ENCODE assay signal across 30 mouse cellular contexts in genomic region chr2:92657189-92657588, GRCm38 (mm10). TPM values are rescaled to one million over a fixed set of nuclear protein-coding genes. Genes with fewer than 3 reads are reported as not detected.
DNase-seq lines count a peak whose midpoint lies in the region; ATAC-seq and TF ChIP-seq lines count a peak whose summit lies in the region.
"Had no signal": no experiment of that assay in that cellular context is flagged by ENCODE, and none has a peak within 500 bp of the region (broad histone marks: within the 10 kb centered on the region; RNA-seq: fewer than 3 reads in every experiment).

No protein-coding gene starts in this region.

- TF ChIP-seq CTCF in midbrain, postnatal 0 days (IDR thresholded peaks at IDR 0.05) = no peak
- no peak for TF ChIP-seq CTCF in MEL (IDR thresholded peaks at IDR 0.05 in 2 of 3, conservative IDR thresholded peaks at IDR 0.05 in 1 of 3; ENCODE audit: control insufficient read depth in 1 of 3, insufficient read depth in 1 of 3, low read depth in 2 of 3, low read length in 3 of 3, poor library complexity in 1 of 3, severe bottlenecking in 1 of 3)

- no peak overlapping the region for H3K27ac ChIP-seq in midbrain, postnatal 0 days (ENCODE audit: low read depth, low read length)
- no peak overlapping the region for H3K27ac ChIP-seq in midbrain, embryonic 15.5 days
- H3K27ac ChIP-seq in MEL (ENCODE audit: control insufficient read depth, low read depth, low read length) = no peak overlapping the region
- H3K27ac ChIP-seq in forebrain, embryonic 13.5 days = no peak overlapping the region
- H3K27ac ChIP-seq: embryonic facial prominence, embryonic 10.5 days; embryonic facial prominence, embryonic 13.5 days; forebrain, embryonic 12.5 days; heart, embryonic 15.5 days; hindbrain, embryonic 10.5 days; hindbrain, embryonic 13.5 days; intestine, embryonic 15.5 days had no signal

- TF ChIP-seq POLR2A in MEL (IDR thresholded peaks at IDR 0.05; ENCODE audit: control insufficient read depth in 1 of 2, insufficient read depth in 1 of 2, low read depth in 1 of 2, low read length in 2 of 2, poor library complexity in 1 of 2) = no peak

- H3K4me3 ChIP-seq in midbrain, postnatal 0 days (ENCODE audit: low read depth, low read length) = no peak overlapping the region
- no peak overlapping the region for H3K4me3 ChIP-seq in midbrain, embryonic 15.5 days
- no peak overlapping the region for H3K4me3 ChIP-seq in MEL (ENCODE audit: control insufficient read depth in 1 of 2, insufficient read depth in 1 of 2, low read depth in 2 of 2, low read length in 2 of 2)
- no peak overlapping the region for H3K4me3 ChIP-seq in forebrain, embryonic 13.5 days
- H3K4me3 ChIP-seq: embryonic facial prominence, embryonic 10.5 days; embryonic facial prominence, embryonic 13.5 days; erythroblast, embryonic 14.5 days; forebrain, embryonic 12.5 days; heart, embryonic 12.5 days; heart, embryonic 15.5 days; hindbrain, embryonic 10.5 days; hindbrain, embryonic 13.5 days; intestine, embryonic 15.5 days had no signal

- H3K9me3 ChIP-seq in midbrain, postnatal 0 days (ENCODE audit: low read length) = no peaks in the 10 kb centered on the region
- no peaks in the 10 kb centered on the region for H3K9me3 ChIP-seq in midbrain, embryonic 15.5 days
- no peaks in the 10 kb centered on the region for H3K9me3 ChIP-seq in MEL (replicated peaks; ENCODE audit: insufficient read depth, low read length)
- H3K9me3 ChIP-seq in forebrain, embryonic 13.5 days (replicated peaks) = no peaks in the 10 kb centered on the region
- H3K9me3 ChIP-seq: embryonic facial prominence, embryonic 13.5 days; forebrain, embryonic 12.5 days; heart, embryonic 12.5 days; heart, embryonic 15.5 days; hindbrain, embryonic 10.5 days; hindbrain, embryonic 13.5 days; intestine, embryonic 15.5 days had no signal

- H3K9ac ChIP-seq in midbrain, postnatal 0 days (replicated peaks; ENCODE audit: low read length, poor library complexity, severe bottlenecking) = no peak overlapping the region
- H3K9ac ChIP-seq in midbrain, embryonic 15.5 days = no peak overlapping the region
- no peak overlapping the region for H3K9ac ChIP-seq in MEL (ENCODE audit: control insufficient read depth, low read depth, low read length, poor library complexity, severe bottlenecking)
- no peak overlapping the region for H3K9ac ChIP-seq in forebrain, embryonic 13.5 days
- H3K9ac ChIP-seq: embryonic facial prominence, embryonic 13.5 days; forebrain, embryonic 12.5 days; heart, embryonic 12.5 days; heart, embryonic 15.5 days; hindbrain, embryonic 13.5 days; intestine, embryonic 15.5 days had no signal

- no peak for DNase-seq in frontal cortex, postnatal 10 days (ENCODE audit: low spot score in 2 of 2)
- peak; percentile 27 for DNase-seq in midbrain, postnatal 0 days (ENCODE audit: low spot score)
- peak; percentile 48 for DNase-seq in MEL (ENCODE audit: low read depth, low spot score)
- peak; percentile 51 for DNase-seq in brain, adult 2 months (ENCODE audit: low read depth, low spot score)
- no peak for DNase-seq in urinary bladder, adult 2 months (ENCODE audit: low spot score)
- DNase-seq: adrenal gland, adult 8-10 months; adrenal gland, postnatal 36 days; cerebellum, adult 11-12 months; cerebellum, adult 8-10 months; cerebellum, postnatal 10 days; cerebellum, postnatal 36 days; embryo, embryonic 11 days; gastrocnemius, postnatal 25 days; heart, adult 18-20 months; heart, postnatal 10 days; heart, postnatal 36 days; kidney, adult 11 months had no signal

- no peaks in the 10 kb centered on the region for H3K79me2 ChIP-seq in MEL (ENCODE audit: control insufficient read depth, insufficient read depth, low read length, poor library complexity)

- no peaks in the 10 kb centered on the region for H3K27me3 ChIP-seq in midbrain, postnatal 0 days (ENCODE audit: insufficient read depth, low read length)
- no peaks in the 10 kb centered on the region for H3K27me3 ChIP-seq in midbrain, embryonic 15.5 days (replicated peaks)
- H3K27me3 ChIP-seq in MEL (ENCODE audit: control insufficient read depth in 1 of 2, insufficient read depth in 2 of 2, low read length in 2 of 2) = no peaks in the 10 kb centered on the region
- no peaks in the 10 kb centered on the region for H3K27me3 ChIP-seq in forebrain, embryonic 13.5 days
- H3K27me3 ChIP-seq: embryonic facial prominence, embryonic 13.5 days; forebrain, embryonic 12.5 days; heart, embryonic 12.5 days; heart, embryonic 15.5 days; hindbrain, embryonic 13.5 days had no signal

- no peaks in the 10 kb centered on the region for H3K36me3 ChIP-seq in midbrain, postnatal 0 days (ENCODE audit: insufficient read depth, low read length)
- no peaks in the 10 kb centered on the region for H3K36me3 ChIP-seq in midbrain, embryonic 15.5 days (replicated peaks)
- peaks cover 0 to 5% of the 10 kb centered on the region in 2 experiments; a peak in 2 of 4 replicates for H3K36me3 ChIP-seq in MEL (ENCODE audit: control insufficient read depth in 1 of 2, insufficient read depth in 2 of 2, low read length in 2 of 2)
- H3K36me3 ChIP-seq in forebrain, embryonic 13.5 days (ENCODE audit: poor library complexity, severe bottlenecking) = no peaks in the 10 kb centered on the region
- H3K36me3 ChIP-seq: embryonic facial prominence, embryonic 10.5 days; embryonic facial prominence, embryonic 13.5 days; forebrain, embryonic 12.5 days; heart, embryonic 12.5 days; heart, embryonic 15.5 days; hindbrain, embryonic 10.5 days; hindbrain, embryonic 13.5 days; intestine, embryonic 15.5 days had no signal

- TF ChIP-seq RAD21 in MEL (IDR thresholded peaks at IDR 0.05; ENCODE audit: low read depth, low read length) = no peak

- no peak for TF ChIP-seq EP300 in MEL (IDR thresholded peaks at IDR 0.05; ENCODE audit: low read depth in 1 of 2, low read length in 2 of 2)

- no peaks in the 10 kb centered on the region for H3K4me1 ChIP-seq in midbrain, postnatal 0 days (ENCODE audit: insufficient read depth, low read length)
- H3K4me1 ChIP-seq in midbrain, embryonic 15.5 days = no peaks in the 10 kb centered on the region
- peaks cover 10% of the 10 kb centered on the region in 2 experiments for H3K4me1 ChIP-seq in MEL (ENCODE audit: control insufficient read depth in 1 of 2, insufficient read depth in 2 of 2, low read length in 2 of 2)
- 0 out of 2 replicates have a peak, but pooled peaks cover 5% of the 10 kb centered on the region for H3K4me1 ChIP-seq in forebrain, embryonic 13.5 days
- H3K4me1 ChIP-seq: embryonic facial prominence, embryonic 13.5 days; heart, embryonic 12.5 days; heart, embryonic 15.5 days; intestine, embryonic 15.5 days had no signal

- ATAC-seq in frontal cortex, adult (ENCODE audit: low TSS enrichment) = peak; percentile 63; the same call in 1 of the 2 replicates
- ATAC-seq in midbrain, postnatal 0 days (ENCODE audit: low FRiP score) = no peak
- ATAC-seq in midbrain, embryonic 15.5 days (replicated peaks) = no peak
- ATAC-seq in forebrain, embryonic 13.5 days = no peak
- ATAC-seq: forebrain, embryonic 16.5 days; intestine, embryonic 15.5 days had no signal

- 91% methylated on average over 2 of the region's 2 CpGs for WGBS in midbrain, postnatal 0 days
- 91% methylated on average over 2 of the region's 2 CpGs for WGBS in midbrain, embryonic 15.5 days
- 88% methylated on average over 2 of the region's 2 CpGs for WGBS in forebrain, embryonic 13.5 days

- no peak overlapping the region for H3K4me2 ChIP-seq in midbrain, postnatal 0 days (ENCODE audit: low read depth, low read length, poor library complexity, severe bottlenecking)
- no peak overlapping the region for H3K4me2 ChIP-seq in midbrain, embryonic 15.5 days
- H3K4me2 ChIP-seq in forebrain, embryonic 13.5 days = no peak overlapping the region
- H3K4me2 ChIP-seq: embryonic facial prominence, embryonic 13.5 days; forebrain, embryonic 12.5 days; heart, embryonic 12.5 days; heart, embryonic 15.5 days; hindbrain, embryonic 13.5 days; intestine, embryonic 15.5 days had no signal

TF ChIP-seq in MEL, 35 proteins besides CTCF, POLR2A, EP300 and RAD21:
- TF ChIP-seq SIN3A (IDR thresholded peaks at IDR 0.05; ENCODE audit: low read length) = no peak
- TF ChIP-seq CHD1 (IDR thresholded peaks at IDR 0.05; ENCODE audit: low read depth, low read length) = no peak
- no peak for TF ChIP-seq NELFE (IDR thresholded peaks at IDR 0.05; ENCODE audit: low read depth, low read length)
- no peak for TF ChIP-seq E2F4 (IDR thresholded peaks at IDR 0.05; ENCODE audit: borderline replicate concordance, low read depth, low read length)
- TF ChIP-seq HCFC1 (IDR thresholded peaks at IDR 0.05; ENCODE audit: low read depth, low read length) = no peak
- TF ChIP-seq USF2 (IDR thresholded peaks at IDR 0.05; ENCODE audit: borderline replicate concordance in 1 of 2, insufficient read depth in 1 of 2, low read depth in 1 of 2, low read length in 2 of 2) = no peak
- no peak for TF ChIP-seq CHD2 (IDR thresholded peaks at IDR 0.05; ENCODE audit: low read length)

RNA-seq across cellular contexts. Expression of gene Chst1, which starts 57.7 kb away (rescaled TPM):
- total RNA-seq in midbrain, postnatal 0 days (2014; rRNA removed) = 64.4 and 73.8 TPM in 2 replicates
- 39.5 and 43.0 TPM in 2 replicates for polyA plus RNA-seq in midbrain, postnatal 0 days (2015; fragmentation: Nextera tagmentation; extraction: Ambion mirVana)
- polyA plus RNA-seq in midbrain, embryonic 15.5 days (2015; fragmentation: Nextera tagmentation; extraction: Ambion mirVana) = 48.0 and 49.6 TPM in 2 replicates
- 0.35 and 0.56 TPM in 2 replicates for total RNA-seq in MEL (2012; rRNA removed)
- under 1 TPM in 1 of 2 experiments, not detected in 1; 0.14 TPM for polyA plus RNA-seq in MEL (2012; ENCODE audit: insufficient read depth in 1 of 2, insufficient read length in 2 of 2, low read depth in 1 of 2, low replicate concordance in 2 of 2, missing spikeins in 1 of 2)
- 9.3 and 11.1 TPM in 2 replicates for polyA plus RNA-seq in urinary bladder, adult 2 months (2012; rRNA removed)
- 13.9 and 18.9 TPM in 2 replicates for polyA plus RNA-seq in forebrain, embryonic 13.5 days (2015; fragmentation: Nextera tagmentation; extraction: Ambion mirVana)
- polyA plus RNA-seq: erythroblast, embryonic 14.5 days had no signal

Comparison
In these comparisons a context has a peak if more than half of its experiments do, and no peak if none do; other contexts are left out.
1. DNase-seq: peak in midbrain, postnatal 0 days (single experiment), MEL (single experiment) and brain, adult 2 months (single experiment); none in frontal cortex, postnatal 10 days (0 of 2) and urinary bladder, adult 2 months (single experiment).